Mouse (Mus musculus): ENCODE results near the gene Baiap2l2.

DNA sequence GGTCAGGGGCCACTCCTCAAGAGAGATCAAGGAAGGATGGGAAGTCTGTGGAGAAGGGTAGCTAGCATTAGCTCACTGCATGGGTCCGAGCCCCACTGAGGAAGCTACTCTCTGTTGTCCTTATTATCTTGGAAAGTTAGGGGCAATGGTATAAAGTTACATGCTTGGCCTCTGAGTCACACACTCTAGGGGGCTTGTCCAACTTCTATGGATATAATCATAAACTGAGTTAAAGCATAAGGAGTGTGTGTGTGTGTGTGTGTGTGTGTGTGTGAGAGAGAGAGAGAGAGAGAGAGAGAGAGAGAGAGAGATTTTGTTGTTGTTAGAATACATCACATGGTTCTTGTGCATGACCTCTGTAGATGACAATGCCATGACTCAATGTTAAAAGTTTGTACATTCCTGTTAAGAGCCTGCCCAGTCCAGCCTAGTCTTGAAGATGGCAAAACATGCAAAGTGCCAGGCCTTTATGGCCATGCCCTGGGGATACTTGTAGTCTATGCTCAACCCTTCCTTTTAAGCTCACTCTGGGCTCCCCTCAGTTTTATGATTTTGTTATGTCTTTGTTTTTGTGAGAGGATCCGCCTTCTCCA, 14.3 kb upstream of the Baiap2l2 start:
- TF ChIP-seq POLR2A (IDR thresholded peaks at IDR 0.05; ENCODE audit: extremely low read depth, insufficient read depth, low read length) (no peak), CTCF (IDR thresholded peaks at IDR 0.05; ENCODE audit: extremely low read depth, insufficient read depth, low read length) (no peak)
